Mouse (Mus musculus) olfactory bulb, adult 2 months (tissue): ENCODE measurements at regions not wholly inside any gene's neighbourhood (a gene's known extent, or its start where the extent isn't known, plus 50 kb on each side); places are given as distances from the start of the nearest gene placed in this dataset.

Experiments
- CTCF ChIP-seq: fragments of 200-500 bp; IDR thresholded peaks from 2 replicates; pipeline ENCODE4 v1.5.1; 2012; ENCODE audit warnings: low read depth, mild to moderate bottlenecking, low read length, moderate library complexity; ENCODE audit not compliant: insufficient read depth
- POLR2A ChIP-seq: fragments of 200-500 bp; IDR thresholded peaks from 2 replicates; pipeline ENCODE4 v1.6.1; 2012; ENCODE audit warnings: mild to moderate bottlenecking, low read depth, low read length, moderate library complexity; ENCODE audit not compliant: insufficient read depth

- TF ChIP-seq CTCF (no peak), POLR2A (no peak)
These were observed 369.3 kb downstream of the Gm45692 start for GRCm38 (mm10) chr8:26488590-26488989.
